Mouse (Mus musculus) frontal cortex, adult 2 months (tissue): ENCODE data around the gene Ccdc62. TPM values are rescaled to one million over a fixed set of nuclear protein-coding genes. Genes with fewer than 3 reads are reported as not detected.

ENCODE experiments used
- DNase-seq, 2 experiments: peaks; one replicate each; pipeline ENCODE4 v3.0.0; 2022; ENCODE audit warnings: low spot score in 1 of 2; ENCODE audit errors: extremely low spot score in 1 of 2
- polyA plus RNA-seq: library from polyadenylated mRNA; depleted of rRNA; stranded (reverse); fragments of >200 nt; gene quantifications from 2 replicates; pipeline ENCODE4 v1.2.3, GENCODE M21; 2012; rRNA removed

Gene Ccdc62
- polyA plus RNA-seq, 1 experiment: 8.1 TPM

GRCm38 (mm10) chr5:124018651-124019050 lies 88.2 kb downstream of the Ccdc62 start:
- DNase-seq: no peak

Other genes with a start within 250 kb of the Ccdc62 start
- gene Clip1, start 246.1 kb upstream of the Ccdc62 start, polyA plus RNA-seq: 85.6 and 88.1 TPM in 2 replicates
- 56.0 and 61.6 TPM in 2 replicates for gene Zcchc8, start 209.6 kb upstream of the Ccdc62 start, polyA plus RNA-seq
- 105 and 129 TPM in 2 replicates for gene Rsrc2, start 181.3 kb upstream of the Ccdc62 start, polyA plus RNA-seq
- gene Kntc1, start 181.0 kb upstream of the Ccdc62 start, polyA plus RNA-seq: 0.60 and 0.78 TPM in 2 replicates
- gene Hcar2, start 65.2 kb upstream of the Ccdc62 start, polyA plus RNA-seq: 0.10 TPM in 1 of 2 replicates, not detected in the other
- gene Hcar1, start 50.7 kb upstream of the Ccdc62 start, polyA plus RNA-seq: 1.0 and 1.1 TPM in 2 replicates
- 52.0 and 53.2 TPM in 2 replicates for gene Denr, start 23.5 kb upstream of the Ccdc62 start, polyA plus RNA-seq
- 1.3 and 1.6 TPM in 2 replicates for gene Gm43518, start 3.3 kb upstream of the Ccdc62 start, polyA plus RNA-seq
- 40.3 and 41.5 TPM in 2 replicates for gene Hip1r, start 42.9 kb downstream of the Ccdc62 start, polyA plus RNA-seq
- 46.3 and 53.0 TPM in 2 replicates for gene Vps37b, start 101.6 kb downstream of the Ccdc62 start, polyA plus RNA-seq
- 30.2 and 33.3 TPM in 2 replicates for gene Abcb9, start 165.1 kb downstream of the Ccdc62 start, polyA plus RNA-seq
- 43.2 and 45.3 TPM in 2 replicates for gene Ogfod2, start 181.6 kb downstream of the Ccdc62 start, polyA plus RNA-seq
- 82.8 and 83.4 TPM in 2 replicates for gene Arl6ip4, start 185.4 kb downstream of the Ccdc62 start, polyA plus RNA-seq